Mouse (Mus musculus): ENCODE data around the gene Aldh1l1.
A peak's percentile ranks its signal among the peaks of the same experiment; 100 is the strongest.

Aldh1l1 gene

GRCm38 (mm10) chr6:90598197-90598596 is 112.0 kb downstream of the Aldh1l1 start:
- DNase-seq, result no peak

GRCm38 (mm10) chr6:90600351-90600750 is 114.1 kb downstream of the Aldh1l1 start:
- DNase-seq, result no peak

DNA sequence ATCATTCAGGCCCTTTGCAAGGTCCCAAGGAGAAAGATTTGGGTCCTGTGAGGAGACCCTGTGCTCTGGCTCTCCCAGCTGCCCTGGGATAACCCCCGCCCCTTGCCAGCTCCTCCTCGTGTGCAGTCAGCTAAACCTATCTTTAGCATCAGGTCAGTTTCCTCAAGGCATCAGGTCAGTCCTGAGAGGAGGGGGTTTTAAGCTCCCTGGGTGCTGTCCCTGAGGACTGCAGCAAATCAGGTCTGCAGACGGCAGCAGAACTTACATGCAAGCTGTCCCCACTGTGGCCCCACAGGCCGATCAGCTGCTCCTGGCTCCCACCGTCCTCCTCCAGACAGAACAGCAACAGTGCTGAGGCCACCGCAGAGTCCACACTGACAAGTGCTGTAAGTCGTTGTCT is 115.5 kb downstream of the Aldh1l1 start:
- no peak for DNase-seq

GRCm38 (mm10) chr6:90602304-90602703 is 116.1 kb downstream of the Aldh1l1 start:
- DNase-seq, result no peak

DNA sequence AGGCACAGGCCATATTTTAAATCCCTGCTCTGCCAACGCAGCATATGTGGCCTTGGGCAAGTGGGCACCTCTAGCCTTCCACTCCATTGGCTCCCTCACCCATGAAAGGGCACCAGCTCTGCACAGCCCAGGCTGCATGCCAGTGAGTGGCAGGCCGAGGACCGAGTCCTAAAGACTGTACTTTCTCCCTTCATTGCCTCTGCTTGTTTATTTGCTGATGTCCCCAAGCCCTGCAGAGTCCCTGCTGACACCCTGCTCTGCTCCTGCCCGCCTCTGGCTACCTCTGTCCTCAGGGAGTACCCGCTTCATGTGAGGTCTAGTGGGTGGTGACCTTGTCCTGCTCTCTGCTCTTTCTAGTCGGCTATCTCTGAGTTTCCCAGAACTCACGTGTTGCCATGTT is 116.9 kb downstream of the Aldh1l1 start:
- DNase-seq, result no peak

DNA sequence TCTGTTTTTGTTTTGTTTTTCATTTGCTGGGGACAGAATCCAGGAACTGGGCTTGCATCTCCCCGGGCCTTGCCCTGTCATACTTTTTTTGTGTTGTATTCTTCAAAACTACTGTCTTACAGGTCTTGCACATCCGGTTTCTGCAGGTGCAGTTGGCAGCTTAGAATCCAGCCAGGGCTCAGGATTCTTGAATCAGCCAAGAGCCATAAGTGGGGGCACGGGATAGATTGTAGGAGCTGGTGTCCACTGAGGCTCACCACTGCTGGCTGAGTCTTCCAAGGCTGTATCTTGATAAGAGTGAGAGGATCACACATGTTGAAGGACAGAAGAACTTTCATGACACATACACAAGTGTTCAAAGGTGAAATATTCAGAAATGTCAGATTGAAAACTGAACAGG is 117.9 kb downstream of the Aldh1l1 start:
- DNase-seq, result no peak

GRCm38 (mm10) chr6:90604533-90605297 is 118.5 kb downstream of the Aldh1l1 start, which contains the start of gene Slc41a3:
Gene Slc41a3, plus strand, starts transcription at chr6:90604725.
- DNase-seq, result peak; percentile 73 to 77

- DNase-seq, result no peak
Observed at GRCm38 (mm10) chr6:90605298-90605665, 119.1 kb downstream of the Aldh1l1 start.

DNA sequence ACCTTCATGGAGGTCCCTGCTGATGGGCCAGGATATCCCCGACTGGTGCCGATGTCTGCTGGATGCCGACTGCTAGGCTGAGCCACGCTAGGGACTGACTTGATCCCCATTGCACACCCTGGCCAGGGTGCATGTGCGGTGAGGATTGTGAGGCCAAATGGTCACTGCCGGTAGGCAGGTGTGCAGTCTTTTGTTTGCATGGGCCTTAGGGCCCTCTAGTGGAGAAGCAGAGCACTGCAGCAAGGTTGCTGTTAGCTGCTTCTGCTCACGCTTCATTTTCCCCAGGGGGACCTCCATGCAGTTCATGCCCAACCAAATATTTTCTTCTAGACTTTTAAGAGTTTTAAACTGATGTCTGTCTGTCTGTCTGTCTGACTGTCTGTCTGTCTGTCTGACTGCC is 120.3 kb downstream of the Aldh1l1 start:
- peak; percentile 32 to 38 for DNase-seq

DNA sequence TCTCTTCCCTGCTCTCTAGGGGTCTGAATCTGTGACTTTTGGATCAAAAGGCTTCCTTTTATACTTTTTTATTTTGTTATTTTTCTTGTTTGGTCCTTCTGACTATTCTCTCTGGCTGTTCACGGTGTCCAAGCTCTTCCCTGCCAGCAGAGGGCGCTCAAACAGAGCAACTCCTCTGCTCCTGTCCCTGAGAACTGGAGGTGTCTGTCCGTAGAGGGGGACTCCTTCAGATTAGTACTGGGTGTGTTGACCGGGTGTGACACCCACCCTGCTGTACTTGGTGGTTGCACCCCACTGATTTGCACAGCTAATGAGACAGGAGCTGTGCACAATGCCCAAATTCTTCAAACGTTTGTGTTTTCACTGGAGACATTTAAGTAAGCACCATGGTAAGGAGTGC is 121.0 kb downstream of the Aldh1l1 start:
- DNase-seq, result peak in 1 of 2 experiments; percentile 31

GRCm38 (mm10) chr6:90608186-90608585 is 122.0 kb downstream of the Aldh1l1 start:
- no peak for DNase-seq

DNA sequence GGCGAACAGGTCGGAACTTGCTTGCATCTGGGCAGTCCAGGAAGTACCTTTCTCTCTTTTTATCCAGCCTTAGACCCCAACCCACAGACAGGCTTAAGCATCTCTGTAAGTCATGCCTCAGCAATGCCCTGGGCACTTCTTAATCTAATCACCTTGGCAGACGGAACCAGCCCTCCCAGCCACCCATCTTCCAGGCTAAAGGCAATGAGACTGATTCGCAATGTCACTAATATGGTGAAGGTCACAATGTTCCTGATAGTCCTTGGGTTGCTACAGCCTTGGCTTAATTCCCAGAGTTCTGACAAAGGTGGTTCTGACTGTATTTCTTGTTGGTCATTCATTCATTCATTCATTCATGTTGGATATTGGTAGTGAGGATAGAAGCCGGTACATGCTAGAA is 124.0 kb downstream of the Aldh1l1 start:
- DNase-seq, result no peak

DNA sequence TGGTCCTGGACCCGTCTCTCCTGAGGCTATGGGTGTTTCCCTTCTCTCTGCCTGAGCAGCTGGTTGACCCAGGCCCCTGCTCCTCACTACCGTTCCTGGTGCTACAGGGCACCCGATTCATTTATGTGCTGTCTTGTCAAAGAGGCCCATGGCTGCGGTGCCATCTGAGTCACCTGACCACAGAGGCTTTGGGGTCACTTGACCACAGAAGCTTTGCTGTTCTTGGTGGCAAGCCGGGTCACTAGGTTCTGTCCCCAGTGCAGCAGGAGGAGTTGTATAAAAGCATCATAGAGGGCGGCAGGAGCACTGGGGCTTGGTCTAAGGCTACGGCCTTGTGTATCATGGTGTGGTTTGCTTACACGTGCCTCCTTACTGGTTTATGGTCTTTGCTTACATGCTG is 127.0 kb downstream of the Aldh1l1 start:
- no peak for DNase-seq

DNA sequence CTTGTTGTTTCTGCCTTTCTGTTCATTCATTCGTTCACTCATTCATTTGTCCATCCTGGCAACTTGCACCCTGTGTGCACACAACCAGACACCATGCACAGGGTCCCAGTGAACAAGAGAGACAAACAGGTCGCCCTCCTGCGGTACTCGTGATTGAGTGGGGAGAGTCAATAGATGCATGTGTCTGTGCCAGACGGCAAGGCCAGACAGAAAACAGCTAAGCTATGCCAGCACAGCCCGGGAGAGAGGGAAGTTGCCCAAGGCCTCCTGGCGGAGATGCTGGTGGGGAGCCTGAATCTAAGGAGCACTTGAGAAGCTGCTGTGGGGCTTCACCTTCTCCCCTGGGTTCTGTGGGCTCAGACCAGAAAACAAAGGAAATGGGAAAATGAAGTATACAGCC is 129.1 kb downstream of the Aldh1l1 start:
- no peak for DNase-seq

DNA sequence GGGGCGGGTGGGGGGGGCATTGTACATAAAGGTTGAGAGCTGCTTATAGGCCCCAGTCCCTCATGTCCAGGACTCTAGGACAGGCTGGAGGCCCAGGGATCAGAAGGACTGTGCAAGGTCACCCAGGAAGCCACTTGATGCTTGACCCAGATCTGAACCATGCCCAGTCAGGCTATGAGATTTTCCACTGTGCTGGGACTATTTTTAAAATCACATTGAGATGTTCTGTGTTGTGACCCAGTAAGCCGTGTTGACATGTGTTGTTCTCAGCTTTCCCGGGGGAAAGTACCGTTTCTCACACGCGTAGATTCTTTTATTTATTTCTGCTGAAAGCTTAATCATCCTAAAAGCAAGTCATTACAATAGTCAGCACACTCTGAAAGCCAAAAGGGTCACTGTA is 129.8 kb downstream of the Aldh1l1 start:
- no peak for DNase-seq

- DNase-seq, result no peak
Observed at GRCm38 (mm10) chr6:90616481-90616880, 130.3 kb downstream of the Aldh1l1 start.

DNA sequence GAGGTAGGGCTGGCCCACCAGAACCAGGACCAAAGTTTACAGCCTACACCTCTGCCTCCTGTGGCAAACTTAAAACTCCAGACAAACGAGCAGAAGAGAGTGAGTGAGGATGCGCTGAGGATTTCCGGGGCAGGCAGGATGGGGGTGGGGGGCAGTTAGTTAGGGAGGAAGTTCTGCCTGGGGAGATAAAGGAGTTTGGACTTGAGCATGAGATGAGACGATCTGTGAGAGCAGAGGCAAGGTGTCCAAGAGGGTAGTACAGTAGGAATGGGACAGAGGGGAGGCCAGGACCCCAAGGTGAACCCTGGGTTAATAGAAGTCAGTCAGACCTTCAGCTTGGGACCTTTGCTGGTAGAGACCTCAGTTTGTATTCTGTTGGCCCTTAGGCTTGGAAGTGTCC is 132.0 kb downstream of the Aldh1l1 start:
- DNase-seq, result peak; percentile 46 to 56

DNA sequence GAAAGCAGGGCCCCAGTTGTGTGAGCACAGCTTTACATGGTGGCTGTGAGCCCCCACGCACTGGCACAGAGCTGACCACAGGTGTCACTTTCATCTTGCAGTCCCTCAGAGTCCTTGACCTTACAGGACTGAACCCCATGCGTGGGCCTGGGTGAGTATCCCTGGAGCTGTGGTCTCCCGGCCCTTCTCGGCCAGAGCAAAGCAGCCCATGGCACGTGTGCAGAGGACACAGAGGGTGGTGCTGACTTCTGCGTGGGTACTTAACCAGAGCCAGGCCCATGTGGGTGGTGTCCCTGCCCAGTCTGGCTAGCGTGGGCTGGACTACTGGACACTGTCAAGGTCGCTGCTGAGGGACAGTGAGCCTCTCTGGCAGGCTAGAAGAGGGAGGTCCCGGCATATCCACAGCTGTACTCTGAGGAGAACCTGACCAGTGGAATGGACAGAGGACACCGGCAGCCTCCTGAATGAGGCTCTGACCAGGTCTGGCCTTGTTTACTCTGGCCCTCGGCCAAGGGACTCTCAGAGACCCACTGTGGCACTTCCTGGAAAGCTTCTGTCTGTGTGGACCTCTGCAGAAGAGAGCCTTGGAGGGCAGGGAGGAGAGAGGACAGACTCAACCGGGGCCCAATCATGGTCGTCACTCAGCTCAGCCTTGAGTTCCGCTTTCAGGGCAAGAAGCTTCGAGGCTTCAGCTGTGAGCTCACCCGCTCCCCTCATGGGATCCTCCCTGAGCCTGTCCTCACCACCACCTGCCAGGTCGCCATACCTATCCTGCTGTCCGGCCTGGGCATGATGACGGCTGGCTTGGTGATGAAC is 132.8 kb downstream of the Aldh1l1 start:
- no peak for DNase-seq

DNA sequence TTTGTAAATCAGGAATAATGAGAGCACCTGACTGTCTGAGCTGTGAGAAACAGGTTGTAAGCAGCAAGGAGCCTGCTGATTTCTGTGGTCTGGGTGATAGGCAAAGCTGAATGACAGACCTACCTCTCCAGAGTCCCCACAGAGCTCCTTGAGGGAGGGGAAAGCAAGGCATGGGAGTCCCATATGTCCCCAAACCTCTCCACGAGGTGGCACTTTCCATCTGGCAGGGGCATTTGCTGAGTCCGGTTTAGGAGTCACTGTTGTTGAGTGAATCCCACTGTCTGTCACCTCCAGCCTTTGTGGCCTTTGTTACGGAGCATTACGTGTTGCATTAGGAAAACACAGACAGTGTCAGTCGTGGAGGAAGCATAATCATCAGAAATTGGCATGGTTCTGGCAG is 133.7 kb downstream of the Aldh1l1 start:
- no peak for DNase-seq

GRCm38 (mm10) chr6:90620791-90621583 is 134.8 kb downstream of the Aldh1l1 start:
- no peak for DNase-seq

- DNase-seq, result no peak
Observed at GRCm38 (mm10) chr6:90621584-90621890, 135.3 kb downstream of the Aldh1l1 start.

DNA sequence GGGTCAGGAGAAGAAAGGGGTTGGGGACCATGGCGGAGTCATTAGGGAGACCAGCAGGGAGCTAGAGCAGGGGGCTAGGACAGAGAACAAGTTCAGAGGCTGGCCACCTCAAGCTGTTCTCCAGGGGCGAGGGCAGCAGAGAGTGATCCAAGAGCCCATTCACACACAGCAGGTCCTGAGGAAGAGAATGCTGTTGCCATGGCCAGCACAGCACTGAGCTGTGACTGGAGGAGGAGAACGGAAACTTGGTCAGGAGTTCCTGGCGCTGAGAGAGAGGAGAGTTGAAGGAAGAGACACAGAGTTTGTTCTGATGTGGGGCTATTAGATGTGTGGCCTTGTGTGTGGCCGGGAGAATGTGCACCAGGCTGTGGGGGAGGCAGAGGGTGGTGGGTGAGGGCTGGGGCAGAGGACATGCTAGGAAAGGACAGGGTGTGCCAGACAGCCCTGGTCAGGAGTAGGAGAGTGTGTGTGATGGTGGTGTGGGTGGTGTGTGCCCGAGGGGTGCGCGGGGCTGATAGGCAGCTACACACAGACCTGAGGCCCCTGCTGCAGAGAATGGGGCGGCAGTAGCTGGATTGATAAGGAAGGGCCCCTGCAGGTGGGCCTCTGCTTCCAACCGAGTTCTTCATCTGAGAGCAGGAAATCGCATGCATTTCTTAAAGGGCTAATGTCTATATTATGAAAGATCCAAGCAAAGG is 136.7 kb downstream of the Aldh1l1 start:
- no peak for DNase-seq

GRCm38 (mm10) chr6:90623456-90623836 is 137.2 kb downstream of the Aldh1l1 start:
- DNase-seq, result no peak

Measured in thymus, adult 18-20 months (tissue).